Mouse (Mus musculus): ENCODE data around the gene Vps37c. TPM values are rescaled to one million over a fixed set of nuclear protein-coding genes. Genes with fewer than 3 reads are reported as not detected.

Gene Vps37c
- polyA plus RNA-seq, 1 experiment from 2014 or later = 26.2 TPM

DNA sequence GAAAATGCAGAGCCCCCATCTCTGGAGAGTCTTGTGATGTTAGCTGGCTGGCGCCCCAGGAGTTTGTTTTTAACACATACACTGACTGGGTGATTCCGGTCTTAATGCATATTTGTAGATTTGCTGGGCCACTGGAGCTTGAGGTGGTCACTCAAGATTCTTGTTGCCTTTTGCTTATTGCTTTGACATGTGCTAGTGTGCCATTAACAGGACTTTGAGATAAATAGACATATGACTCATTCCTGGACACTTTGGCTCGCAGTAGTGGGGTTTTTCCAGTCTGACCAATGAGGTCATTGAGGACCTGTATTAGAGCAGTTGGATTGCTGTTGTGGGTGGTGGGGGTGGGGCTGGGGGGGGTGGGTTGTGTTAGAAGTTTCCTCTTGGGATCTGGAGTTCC, 1.8 kb downstream of the Vps37c start:
- no peak overlapping the region for H3K27ac ChIP-seq (replicated peaks; ENCODE audit: low read depth, low read length)
- no peak overlapping the region for H3K4me2 ChIP-seq (ENCODE audit: low read depth, low read length)
- H3K9ac ChIP-seq (replicated peaks; ENCODE audit: low read length) = no peak overlapping the region; the same call in 1 of the 2 replicates
- no peaks in the 10 kb centered on the region for H3K36me3 ChIP-seq (replicated peaks; ENCODE audit: control insufficient read depth, insufficient read depth, low read depth, low read length)
- DNase-seq (ENCODE audit: low spot score) (no peak), ATAC-seq (replicated peaks; ENCODE audit: insufficient number of reproducible peaks, low FRiP score, low TSS enrichment, low read depth) (no peak)
- H3K4me3 ChIP-seq (ENCODE audit: low read depth, low read length) = no peak overlapping the region
- 82% methylated on average over 3 of the region's 3 CpGs for WGBS
- no peaks in the 10 kb centered on the region; the same call in none of the 2 replicates for H3K4me1 ChIP-seq (ENCODE audit: control insufficient read depth, insufficient read depth, low read length)
- H3K9me3 ChIP-seq (replicated peaks; ENCODE audit: control insufficient read depth, low read length) = no peaks in the 10 kb centered on the region
- H3K27me3 ChIP-seq (ENCODE audit: control insufficient read depth, insufficient read depth, low read length) = no peaks in the 10 kb centered on the region

- no peak overlapping the region for H3K4me2 ChIP-seq (ENCODE audit: low read depth, low read length)
- no peaks in the 10 kb centered on the region; the same call in none of the 2 replicates for H3K4me1 ChIP-seq (ENCODE audit: control insufficient read depth, insufficient read depth, low read length)
- no peak overlapping the region for H3K9ac ChIP-seq (replicated peaks; ENCODE audit: low read length)
- no peaks in the 10 kb centered on the region for H3K36me3 ChIP-seq (replicated peaks; ENCODE audit: control insufficient read depth, insufficient read depth, low read depth, low read length)
- H3K9me3 ChIP-seq (replicated peaks; ENCODE audit: control insufficient read depth, low read length) = no peaks in the 10 kb centered on the region
- H3K4me3 ChIP-seq (ENCODE audit: low read depth, low read length) = no peak overlapping the region
- no peak for ATAC-seq (replicated peaks; ENCODE audit: insufficient number of reproducible peaks, low FRiP score, low TSS enrichment, low read depth)
- 91% methylated on average over 4 of the region's 4 CpGs for WGBS
- DNase-seq (ENCODE audit: low spot score) = no peak
- no peaks in the 10 kb centered on the region for H3K27me3 ChIP-seq (ENCODE audit: control insufficient read depth, insufficient read depth, low read length)
- no peak overlapping the region for H3K27ac ChIP-seq (replicated peaks; ENCODE audit: low read depth, low read length)
Measured at GRCm38 (mm10) chr19:10691121-10691520, 2.6 kb downstream of the Vps37c start.

DNA sequence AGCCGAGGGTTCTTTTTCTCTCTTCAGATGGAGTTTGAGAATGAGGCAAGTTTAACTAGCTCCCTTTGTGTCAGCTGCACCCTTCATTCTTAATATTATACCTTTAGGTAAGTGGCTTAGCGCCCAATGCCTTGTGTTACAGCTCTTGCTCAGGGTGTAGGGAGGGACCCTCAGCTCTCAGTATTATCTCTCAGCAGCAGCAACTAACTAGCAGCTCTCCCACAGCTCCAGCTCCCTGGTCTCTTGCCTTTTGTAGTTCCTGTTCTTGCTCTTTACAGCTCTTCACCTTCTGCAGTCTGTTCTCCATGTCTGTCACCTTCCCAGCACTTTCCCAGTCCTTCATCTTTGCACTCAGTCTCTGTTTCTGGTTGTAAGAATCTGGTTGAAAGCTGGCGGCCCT, 3.1 kb downstream of the Vps37c start:
- ATAC-seq (replicated peaks; ENCODE audit: insufficient number of reproducible peaks, low FRiP score, low TSS enrichment, low read depth) (no peak), DNase-seq (ENCODE audit: low spot score) (no peak)
- H3K27me3 ChIP-seq (ENCODE audit: control insufficient read depth, insufficient read depth, low read length) = no peaks in the 10 kb centered on the region
- H3K27ac ChIP-seq (replicated peaks; ENCODE audit: low read depth, low read length) = no peak overlapping the region
- H3K36me3 ChIP-seq (replicated peaks; ENCODE audit: control insufficient read depth, insufficient read depth, low read depth, low read length) = no peaks in the 10 kb centered on the region
- 78% methylated on average over 3 of the region's 3 CpGs for WGBS
- no peak overlapping the region for H3K4me3 ChIP-seq (ENCODE audit: low read depth, low read length)
- H3K9ac ChIP-seq (replicated peaks; ENCODE audit: low read length) = no peak overlapping the region
- H3K4me1 ChIP-seq (ENCODE audit: control insufficient read depth, insufficient read depth, low read length) = no peaks in the 10 kb centered on the region; the same call in none of the 2 replicates
- no peaks in the 10 kb centered on the region for H3K9me3 ChIP-seq (replicated peaks; ENCODE audit: control insufficient read depth, low read length)
- no peak overlapping the region for H3K4me2 ChIP-seq (ENCODE audit: low read depth, low read length)

DNA sequence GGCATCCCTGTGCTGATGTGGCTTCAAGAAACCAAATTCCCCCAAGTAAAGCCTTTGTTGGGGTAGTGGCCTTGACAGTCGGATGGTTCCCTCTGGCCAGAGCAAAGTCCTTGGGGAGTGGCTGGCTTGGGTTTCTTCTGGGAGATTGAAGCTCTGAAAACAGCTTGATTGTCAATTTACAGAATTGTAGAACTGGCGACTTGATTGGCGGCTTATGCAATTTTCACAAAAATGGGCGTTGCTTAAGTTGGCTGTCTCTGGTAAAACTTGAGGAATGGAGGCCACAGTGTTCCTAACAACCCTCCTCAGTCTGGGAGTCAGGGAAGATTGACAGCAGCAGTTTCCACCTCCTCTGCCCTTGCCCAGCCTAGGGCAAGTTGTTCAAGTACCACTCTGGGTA, 3.8 kb downstream of the Vps37c start:
- WGBS = 85% methylated on average over 4 of the region's 4 CpGs
- H3K4me1 ChIP-seq (ENCODE audit: control insufficient read depth, insufficient read depth, low read length) = no peaks in the 10 kb centered on the region; the same call in none of the 2 replicates
- H3K27me3 ChIP-seq (ENCODE audit: control insufficient read depth, insufficient read depth, low read length) = no peaks in the 10 kb centered on the region
- no peaks in the 10 kb centered on the region for H3K9me3 ChIP-seq (replicated peaks; ENCODE audit: control insufficient read depth, low read length)
- no peak for DNase-seq (ENCODE audit: low spot score)
- no peak for ATAC-seq (replicated peaks; ENCODE audit: insufficient number of reproducible peaks, low FRiP score, low TSS enrichment, low read depth)
- no peak overlapping the region for H3K27ac ChIP-seq (replicated peaks; ENCODE audit: low read depth, low read length)
- H3K4me3 ChIP-seq (ENCODE audit: low read depth, low read length) = no peak overlapping the region
- no peak overlapping the region for H3K9ac ChIP-seq (replicated peaks; ENCODE audit: low read length)
- H3K4me2 ChIP-seq (ENCODE audit: low read depth, low read length) = no peak overlapping the region
- H3K36me3 ChIP-seq (replicated peaks; ENCODE audit: control insufficient read depth, insufficient read depth, low read depth, low read length) = no peaks in the 10 kb centered on the region

DNA sequence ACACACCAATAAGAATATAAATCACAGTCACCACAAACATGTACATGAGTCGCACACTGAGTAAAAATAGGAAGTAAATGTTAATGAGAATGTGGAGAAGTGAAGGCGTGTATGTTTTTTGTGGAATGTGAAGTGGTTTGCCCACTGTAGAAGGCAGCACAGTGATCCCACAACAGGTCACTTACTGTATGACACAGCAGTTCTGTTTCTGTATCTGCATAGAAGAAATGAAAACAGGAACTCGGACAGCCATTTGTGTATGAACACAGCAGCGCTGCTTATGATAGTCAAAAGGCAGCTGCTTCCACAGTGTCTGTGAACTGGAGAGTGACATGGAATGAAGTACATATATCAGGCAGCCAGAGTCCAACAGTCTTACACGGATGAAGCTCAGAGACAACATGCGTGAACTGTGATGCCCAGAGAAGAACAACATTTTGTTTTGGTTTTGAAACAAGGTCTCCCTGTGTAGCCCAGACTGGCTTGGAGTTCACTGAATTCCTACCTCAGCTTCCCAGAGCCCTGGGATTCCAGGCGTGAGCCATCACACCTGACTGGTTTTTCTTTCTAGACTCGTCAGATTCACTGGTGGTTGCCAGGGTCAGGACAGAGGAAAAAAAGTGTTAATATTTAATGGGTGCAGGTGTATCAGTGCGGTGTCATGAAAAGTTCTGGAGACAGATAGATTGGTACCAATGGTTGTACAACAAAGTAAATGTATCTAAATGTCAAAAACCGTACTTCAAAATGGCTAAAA, 5.6 kb downstream of the Vps37c start:
- no peak overlapping the region for H3K4me3 ChIP-seq (ENCODE audit: low read depth, low read length)
- no peak overlapping the region for H3K9ac ChIP-seq (replicated peaks; ENCODE audit: low read length)
- H3K36me3 ChIP-seq (replicated peaks; ENCODE audit: control insufficient read depth, insufficient read depth, low read depth, low read length) = no peaks in the 10 kb centered on the region
- H3K9me3 ChIP-seq (replicated peaks; ENCODE audit: control insufficient read depth, low read length) = no peaks in the 10 kb centered on the region
- H3K4me1 ChIP-seq (ENCODE audit: control insufficient read depth, insufficient read depth, low read length) = no peaks in the 10 kb centered on the region; the same call in 1 of the 2 replicates
- DNase-seq (ENCODE audit: low spot score) (no peak), ATAC-seq (replicated peaks; ENCODE audit: insufficient number of reproducible peaks, low FRiP score, low TSS enrichment, low read depth) (no peak)
- no peak overlapping the region for H3K27ac ChIP-seq (replicated peaks; ENCODE audit: low read depth, low read length)
- H3K4me2 ChIP-seq (ENCODE audit: low read depth, low read length) = no peak overlapping the region
- 88% methylated on average over 10 of the region's 10 CpGs for WGBS
- no peaks in the 10 kb centered on the region for H3K27me3 ChIP-seq (ENCODE audit: control insufficient read depth, insufficient read depth, low read length)

DNA sequence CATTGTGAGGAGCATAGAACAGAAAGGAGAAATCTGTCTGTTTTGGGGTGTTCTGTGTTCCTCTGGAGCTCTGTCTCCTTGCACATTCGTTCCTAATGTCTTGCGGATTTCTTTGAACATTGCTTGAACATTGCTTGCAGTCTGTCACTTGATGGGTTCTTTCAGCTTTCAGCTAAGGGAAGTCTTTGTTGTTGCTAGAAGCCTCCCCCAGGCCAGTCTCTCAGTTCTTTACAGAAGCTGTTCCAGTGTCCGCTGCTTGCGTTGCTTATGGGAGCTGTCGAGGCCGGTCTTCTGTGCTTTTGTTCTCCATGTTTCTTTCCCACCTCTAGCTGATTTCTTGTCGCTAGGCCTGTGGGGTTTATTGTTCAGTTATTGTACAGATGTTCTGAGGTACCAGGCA, 7.3 kb downstream of the Vps37c start:
- Histone ChIP-seq H3K9ac (replicated peaks; ENCODE audit: low read length) (no peak overlapping the region), H3K27me3 (ENCODE audit: control insufficient read depth, insufficient read depth, low read length) (no peaks in the 10 kb centered on the region), H3K4me1 (ENCODE audit: control insufficient read depth, insufficient read depth, low read length) (no peaks in the 10 kb centered on the region), H3K4me3 (ENCODE audit: low read depth, low read length) (no peak overlapping the region), H3K9me3 (replicated peaks; ENCODE audit: control insufficient read depth, low read length) (no peaks in the 10 kb centered on the region), H3K4me2 (ENCODE audit: low read depth, low read length) (no peak overlapping the region), H3K36me3 (replicated peaks; ENCODE audit: control insufficient read depth, insufficient read depth, low read depth, low read length) (no peaks in the 10 kb centered on the region), H3K27ac (replicated peaks; ENCODE audit: low read depth, low read length) (peak overlapping the region; percentile 38; the same call in 1 of the 2 replicates)
- WGBS = 31% methylated on average over 7 of the region's 7 CpGs
- ATAC-seq (replicated peaks; ENCODE audit: insufficient number of reproducible peaks, low FRiP score, low TSS enrichment, low read depth) (no peak), DNase-seq (ENCODE audit: low spot score) (no peak)

- no peaks in the 10 kb centered on the region for H3K4me1 ChIP-seq (ENCODE audit: control insufficient read depth, insufficient read depth, low read length)
- no peaks in the 10 kb centered on the region for H3K36me3 ChIP-seq (replicated peaks; ENCODE audit: control insufficient read depth, insufficient read depth, low read depth, low read length)
- WGBS = 67% methylated on average over 9 of the region's 9 CpGs
- H3K27ac ChIP-seq (replicated peaks; ENCODE audit: low read depth, low read length) = no peak overlapping the region
- no peak overlapping the region for H3K4me3 ChIP-seq (ENCODE audit: low read depth, low read length)
- H3K4me2 ChIP-seq (ENCODE audit: low read depth, low read length) = no peak overlapping the region
- no peaks in the 10 kb centered on the region for H3K9me3 ChIP-seq (replicated peaks; ENCODE audit: control insufficient read depth, low read length)
- DNase-seq (ENCODE audit: low spot score) (no peak), ATAC-seq (replicated peaks; ENCODE audit: insufficient number of reproducible peaks, low FRiP score, low TSS enrichment, low read depth) (no peak)
- H3K27me3 ChIP-seq (ENCODE audit: control insufficient read depth, insufficient read depth, low read length) = no peaks in the 10 kb centered on the region
- H3K9ac ChIP-seq (replicated peaks; ENCODE audit: low read length) = no peak overlapping the region
Measured at GRCm38 (mm10) chr19:10698131-10698991, 9.8 kb downstream of the Vps37c start.

- no peak for ATAC-seq (replicated peaks; ENCODE audit: insufficient number of reproducible peaks, low FRiP score, low TSS enrichment, low read depth)
- Histone ChIP-seq H3K4me3 (ENCODE audit: low read depth, low read length) (no peak overlapping the region), H3K4me1 (ENCODE audit: control insufficient read depth, insufficient read depth, low read length) (no peaks in the 10 kb centered on the region), H3K4me2 (ENCODE audit: low read depth, low read length) (no peak overlapping the region), H3K9ac (replicated peaks; ENCODE audit: low read length) (no peak overlapping the region), H3K9me3 (replicated peaks; ENCODE audit: control insufficient read depth, low read length) (no peaks in the 10 kb centered on the region), H3K36me3 (replicated peaks; ENCODE audit: control insufficient read depth, insufficient read depth, low read depth, low read length) (no peaks in the 10 kb centered on the region), H3K27me3 (ENCODE audit: control insufficient read depth, insufficient read depth, low read length) (no peaks in the 10 kb centered on the region), H3K27ac (replicated peaks; ENCODE audit: low read depth, low read length) (no peak overlapping the region)
- DNase-seq (ENCODE audit: low spot score) = no peak
- WGBS = 67% methylated on average over 9 of the region's 9 CpGs
Measured at GRCm38 (mm10) chr19:10699851-10700250, 11.3 kb downstream of the Vps37c start.
